Mouse (Mus musculus) c-Kit-positive CD71-negative TER-119-negative erythroid progenitor cells, embryonic 14.5 days (primary cell): Measurements from ENCODE around the gene Prkag2.

Source experiments
- DNase-seq: peaks from one replicate; pipeline ENCODE4 v3.0.0-alpha.2; 2013; ENCODE audit warnings: low read depth

The Prkag2 gene

GRCm38 (mm10) chr5:24968792-24969191 is 131.7 kb downstream of the Prkag2 start:
- DNase-seq, result no peak

- no peak for DNase-seq
Measured at GRCm38 (mm10) chr5:24967898-24968535, 132.4 kb downstream of the Prkag2 start.

GRCm38 (mm10) chr5:24963776-24964175 is 136.7 kb downstream of the Prkag2 start:
- DNase-seq, result no peak

DNA sequence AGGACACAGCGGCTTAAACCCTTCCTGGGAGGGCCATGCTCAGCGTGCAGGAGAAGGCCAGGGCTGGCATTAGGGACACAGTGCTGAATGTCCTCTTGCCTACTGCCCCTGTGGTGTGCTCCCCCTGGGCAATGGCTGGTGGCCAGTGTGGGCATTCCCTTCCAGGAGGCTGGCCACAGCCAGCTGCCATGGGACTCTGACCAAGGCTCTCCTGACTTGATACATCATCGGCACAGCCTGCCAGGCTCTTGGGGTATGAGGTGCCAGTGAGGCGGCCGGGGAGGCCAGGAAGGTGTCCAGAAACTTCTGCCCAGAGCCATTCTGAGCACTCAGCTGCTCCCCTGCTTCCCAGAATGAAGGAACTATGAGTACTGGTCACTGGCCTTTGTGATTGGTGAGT is 139.7 kb downstream of the Prkag2 start:
- DNase-seq, result no peak

DNA sequence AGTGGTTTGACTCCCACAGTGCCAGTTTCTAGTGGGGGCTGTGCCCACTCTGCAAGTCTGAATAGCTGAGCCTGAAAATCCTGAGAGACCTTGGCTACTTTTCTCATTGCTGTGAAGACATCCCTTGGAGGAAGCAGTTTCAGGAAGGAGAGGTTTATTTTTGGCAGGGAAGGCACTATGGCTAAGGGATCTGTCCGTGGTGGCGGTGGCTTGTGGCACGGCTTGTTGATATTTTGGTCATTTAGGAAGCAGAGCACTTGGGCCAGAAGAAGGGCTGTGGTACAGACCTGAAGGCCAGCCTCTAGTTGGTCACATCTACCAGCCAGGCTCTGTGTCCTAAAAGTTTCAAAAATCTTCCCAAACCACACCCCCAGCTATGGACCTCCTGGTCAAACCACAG is 140.7 kb downstream of the Prkag2 start:
- no peak for DNase-seq

GRCm38 (mm10) chr5:24958596-24958995 is 141.8 kb downstream of the Prkag2 start:
- DNase-seq, result no peak

DNA sequence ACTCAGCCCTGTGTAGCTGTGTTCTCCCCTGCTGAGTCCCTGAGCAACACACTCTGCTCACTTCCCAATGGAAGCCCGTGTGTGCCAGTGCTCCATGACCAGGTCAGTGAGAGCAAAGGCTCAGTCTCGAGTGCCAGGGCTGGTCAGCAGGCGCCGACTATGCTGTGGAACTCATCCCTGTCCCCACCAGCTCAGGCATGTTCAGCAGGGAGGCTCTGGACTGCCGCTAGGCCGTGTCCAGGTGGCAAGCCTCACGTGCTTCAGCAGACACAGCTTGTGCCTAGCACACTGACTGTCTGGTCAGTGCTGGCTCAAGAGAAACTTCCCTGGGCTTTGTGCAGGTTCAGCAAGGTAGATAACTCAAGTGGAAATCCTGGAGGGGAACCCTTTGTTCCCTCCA is 143.6 kb downstream of the Prkag2 start:
- no peak for DNase-seq

GRCm38 (mm10) chr5:24952842-24953741 is 147.3 kb downstream of the Prkag2 start:
- no peak for DNase-seq

DNA sequence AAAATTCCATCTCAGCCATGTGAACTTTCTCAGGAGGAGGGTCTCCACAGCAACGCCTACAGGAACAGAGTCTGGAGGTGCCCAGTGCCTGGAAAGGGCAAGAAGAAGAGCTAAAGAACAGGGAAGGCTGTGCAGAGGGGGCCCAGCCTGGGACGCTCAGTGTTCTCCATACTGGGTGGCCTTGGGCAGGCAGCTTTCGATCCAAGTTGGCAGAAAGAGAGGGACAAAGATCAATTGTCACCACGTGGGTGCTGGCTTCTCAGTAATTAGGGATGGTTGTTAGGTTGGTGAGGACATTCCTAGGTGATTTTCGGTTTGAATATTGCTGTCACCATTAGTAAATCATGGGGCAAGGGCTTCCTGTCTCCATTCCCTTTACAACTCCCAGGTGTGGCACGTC is 148.2 kb downstream of the Prkag2 start:
- DNase-seq, result no peak

DNA sequence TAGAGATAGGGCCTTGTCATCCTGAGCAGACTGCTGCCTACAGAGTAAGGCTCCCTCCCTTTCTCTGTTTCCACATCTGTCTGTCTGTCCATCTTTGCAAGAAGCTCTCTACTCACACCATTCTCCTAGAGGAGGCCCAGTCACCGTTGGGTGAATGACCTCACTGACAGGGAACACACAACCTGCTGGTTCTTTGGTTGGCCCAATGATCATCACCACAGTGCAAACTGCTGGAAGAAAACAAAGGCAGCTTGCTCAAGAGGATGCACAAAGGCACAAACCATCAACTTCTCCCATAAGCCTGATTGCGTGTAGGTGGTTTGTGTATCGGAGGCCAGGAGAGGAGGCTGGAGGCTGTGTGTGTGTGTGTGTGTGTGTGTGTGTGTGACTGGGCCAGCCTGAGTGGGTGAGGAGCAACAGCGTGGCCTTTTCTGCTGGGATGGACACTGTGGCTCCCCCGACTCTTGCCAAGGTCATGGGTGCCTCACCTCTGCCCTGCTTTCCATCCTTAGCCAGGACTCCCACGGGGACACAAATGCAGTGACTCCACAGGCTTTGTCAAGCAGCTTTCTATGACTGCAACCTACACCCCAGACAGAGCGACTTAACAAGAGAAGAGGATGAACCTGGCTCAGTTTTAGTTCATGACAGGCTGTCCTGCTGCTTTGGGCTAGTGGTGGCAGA is 149.4 kb downstream of the Prkag2 start:
- no peak for DNase-seq

DNA sequence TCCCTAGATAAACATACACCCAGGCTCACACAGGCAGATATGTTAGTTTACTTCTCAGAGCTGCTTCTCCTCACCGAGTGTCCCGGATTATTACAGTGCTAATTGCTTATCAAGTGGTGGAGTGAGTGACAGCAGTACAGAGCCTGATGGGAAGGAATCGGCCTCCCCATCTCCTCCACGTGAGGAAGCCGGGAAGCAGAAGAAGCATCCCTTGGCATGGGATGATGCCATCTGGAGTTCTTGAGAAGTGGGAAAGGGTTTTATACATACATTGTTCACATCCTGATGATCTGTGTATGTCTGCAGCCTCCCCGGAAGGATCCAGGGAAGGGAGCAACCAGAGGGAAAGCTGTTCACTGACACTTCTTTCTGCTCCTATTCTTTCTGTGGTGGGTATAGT is 150.4 kb downstream of the Prkag2 start:
- no peak for DNase-seq

- DNase-seq, result no peak
Measured at GRCm38 (mm10) chr5:24938046-24938822, 162.2 kb downstream of the Prkag2 start.

DNA sequence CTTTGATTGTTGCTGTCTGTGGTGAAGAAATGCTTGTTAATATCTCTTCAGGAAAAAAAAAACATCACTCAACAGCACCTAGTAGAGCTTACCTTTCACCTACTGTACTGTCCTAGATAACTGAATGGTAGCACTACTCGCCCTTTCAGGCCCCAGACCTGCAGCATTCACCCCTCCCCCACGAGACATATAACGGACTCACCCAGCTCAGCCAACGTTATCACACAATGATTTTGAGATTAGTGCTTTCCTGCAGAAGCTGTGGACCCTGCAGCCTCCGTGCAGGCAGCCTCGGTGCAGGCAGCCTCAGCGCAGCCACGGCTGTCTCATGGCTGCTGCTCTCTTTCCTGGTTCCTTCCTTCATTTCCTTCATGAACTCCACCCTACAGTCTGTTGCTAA is 164.0 kb downstream of the Prkag2 start:
- no peak for DNase-seq

- no peak for DNase-seq
Measured at GRCm38 (mm10) chr5:24935446-24935845, 165.0 kb downstream of the Prkag2 start.

DNA sequence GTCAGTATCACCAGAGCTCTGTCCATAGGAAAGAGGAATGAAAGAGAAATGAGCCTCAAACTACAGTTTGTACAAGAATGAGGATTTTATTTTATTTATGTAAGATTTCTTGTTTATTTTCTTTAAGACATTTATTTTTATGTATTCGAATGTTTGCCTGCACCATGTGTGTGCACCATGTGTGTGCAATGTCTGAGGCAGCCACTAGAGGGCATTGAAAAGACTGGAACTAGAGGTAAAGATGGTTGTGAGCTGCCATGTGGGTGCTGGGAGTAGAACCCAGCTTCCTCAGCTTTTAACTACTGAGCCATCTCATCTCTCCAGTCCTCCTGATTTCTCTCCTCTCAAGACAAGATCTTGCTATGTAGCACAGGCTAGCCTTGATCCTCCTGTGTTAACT is 166.7 kb downstream of the Prkag2 start:
- DNase-seq, result no peak

GRCm38 (mm10) chr5:24931578-24932185 is 168.8 kb downstream of the Prkag2 start:
- no peak for DNase-seq

GRCm38 (mm10) chr5:24930831-24931577 is 169.4 kb downstream of the Prkag2 start:
- no peak for DNase-seq

- DNase-seq, result no peak
Measured at GRCm38 (mm10) chr5:24928816-24929215, 171.6 kb downstream of the Prkag2 start.

GRCm38 (mm10) chr5:24927706-24928105 is 172.7 kb downstream of the Prkag2 start:
- DNase-seq, result no peak

GRCm38 (mm10) chr5:24919155-24919554 is 181.3 kb downstream of the Prkag2 start:
- no peak for DNase-seq

GRCm38 (mm10) chr5:24916511-24916910 is 183.9 kb downstream of the Prkag2 start:
- no peak for DNase-seq
